Mouse (Mus musculus): ENCODE measurements around the gene Relch. TPM values are rescaled to one million over a fixed set of nuclear protein-coding genes. Genes with fewer than 3 reads are reported as not detected.

Gene Relch
- 19.4 and 23.5 TPM in 2 replicates for total RNA-seq (2014; rRNA removed)
- polyA plus RNA-seq (2012; rRNA removed) = 15.1 and 15.5 TPM in 2 replicates

DNA sequence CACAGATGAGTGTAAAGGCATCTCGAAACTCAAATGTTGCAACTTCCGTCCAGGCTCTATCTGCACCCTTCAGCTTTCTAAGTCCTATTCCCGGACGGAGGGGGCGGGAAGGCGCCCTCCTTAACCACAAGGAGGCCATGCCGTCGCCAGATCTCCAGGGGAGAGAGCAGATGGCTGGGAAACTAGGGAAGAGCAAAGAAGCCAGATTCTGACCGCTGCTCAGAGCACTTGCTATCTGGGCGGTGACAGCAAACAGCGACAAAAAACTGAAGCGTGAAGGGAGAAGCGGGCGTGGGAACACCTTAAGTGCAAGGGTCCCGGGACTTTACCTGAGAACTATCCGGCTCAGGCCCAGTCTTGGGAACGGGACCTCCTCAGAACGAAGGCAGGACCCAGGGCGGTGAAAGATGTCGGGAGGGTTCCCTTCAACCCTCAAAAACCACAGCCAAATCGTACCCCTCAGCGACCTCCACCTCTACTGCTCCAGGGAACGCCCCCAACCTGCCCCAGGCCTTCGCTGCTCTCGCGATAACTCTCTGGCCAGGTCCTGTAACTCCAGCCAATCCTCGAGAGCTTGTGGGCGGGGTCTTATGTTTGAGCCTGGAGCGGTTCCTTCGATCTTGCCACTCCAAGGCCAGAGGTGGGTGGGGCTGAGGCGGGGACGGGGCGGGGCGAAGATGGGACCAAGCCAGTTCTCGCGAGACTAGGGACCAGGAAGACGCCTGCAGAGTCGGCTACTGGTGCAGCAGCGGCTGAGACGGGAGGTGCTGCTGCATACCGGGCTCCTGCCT lies at the start of gene Relch, which contains the start of gene Pign:
Gene Relch (plus strand): TSS at position 691 of the 791 bp plus-strand sequence.
Gene Pign (minus strand): TSS at position 507 of the 791 bp plus-strand sequence.
- H3K36me3 ChIP-seq (ENCODE audit: control insufficient read depth, insufficient read depth, low read length) = no peaks in the 10 kb centered on the region
- H3K27ac ChIP-seq (replicated peaks; ENCODE audit: insufficient read depth, low read depth, low read length) = peak within 1 kb of the TSS; percentile 57
- H3K9ac ChIP-seq (ENCODE audit: low read depth, low read length) = peak within 1 kb of the TSS; percentile 88
- H3K4me3 ChIP-seq (ENCODE audit: insufficient read depth, low read depth, low read length) = peak within 1 kb of the TSS; percentile 94
- under 1% methylated on average over 41 of the region's 41 CpGs for WGBS
- peaks cover 17% of the 10 kb centered on the region for H3K79me2 ChIP-seq (ENCODE audit: control insufficient read depth, insufficient read depth, low read length)
- H3K27me3 ChIP-seq (ENCODE audit: control insufficient read depth, insufficient read depth, low read length) = no peaks in the 10 kb centered on the region
- TF ChIP-seq POLR2A (IDR thresholded peaks at IDR 0.05; ENCODE audit: extremely low read depth, insufficient read depth, low read length) (peak; percentile 80), CTCF (IDR thresholded peaks at IDR 0.05; ENCODE audit: low read depth, low read length) (no peak)
- H3K4me1 ChIP-seq (ENCODE audit: control insufficient read depth, insufficient read depth, low read length) = peaks cover 6% of the 10 kb centered on the region; the same call in 1 of the 2 replicates
- peak; percentile 96 for DNase-seq (ENCODE audit: extremely low read depth, low read depth, low spot score)

DNA sequence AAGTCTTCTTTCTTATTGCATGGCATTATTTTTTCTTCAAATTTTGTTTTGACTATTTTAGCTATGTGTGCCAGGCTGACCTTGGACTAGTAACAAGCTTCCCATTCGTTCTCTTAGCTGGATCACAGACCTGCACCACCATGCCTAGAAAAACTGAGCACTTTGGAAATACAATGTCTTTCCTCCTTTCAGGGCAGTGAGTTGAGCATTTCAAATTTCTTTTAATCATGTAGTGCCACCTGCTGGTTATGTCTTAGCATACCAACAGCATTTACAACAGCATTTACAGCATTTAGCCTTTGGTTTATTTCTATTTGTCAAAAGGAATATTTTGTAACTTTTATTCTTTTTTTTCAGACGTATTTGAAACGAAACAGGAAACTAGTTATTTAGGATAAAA lies 33.2 kb upstream of the Relch start:
- H3K79me2 ChIP-seq (ENCODE audit: control insufficient read depth, insufficient read depth, low read length) = no peaks in the 10 kb centered on the region
- no peaks in the 10 kb centered on the region for H3K27me3 ChIP-seq (ENCODE audit: control insufficient read depth, insufficient read depth, low read length)
- H3K27ac ChIP-seq (replicated peaks; ENCODE audit: insufficient read depth, low read depth, low read length) = no peak overlapping the region
- no peak for TF ChIP-seq POLR2A (IDR thresholded peaks at IDR 0.05; ENCODE audit: extremely low read depth, insufficient read depth, low read length)
- TF ChIP-seq CTCF (IDR thresholded peaks at IDR 0.05; ENCODE audit: low read depth, low read length) = peak; percentile 16; the same call in 1 of the 2 replicates
- H3K4me1 ChIP-seq (ENCODE audit: control insufficient read depth, insufficient read depth, low read length) = no peaks in the 10 kb centered on the region
- H3K9ac ChIP-seq (ENCODE audit: low read depth, low read length) = no peak overlapping the region
- no peaks in the 10 kb centered on the region for H3K36me3 ChIP-seq (ENCODE audit: control insufficient read depth, insufficient read depth, low read length)
- DNase-seq (ENCODE audit: extremely low read depth, low read depth, low spot score) = peak; percentile 26
- H3K4me3 ChIP-seq (ENCODE audit: insufficient read depth, low read depth, low read length) = no peak overlapping the region
- 54% methylated on average over 3 of the region's 3 CpGs for WGBS

DNA sequence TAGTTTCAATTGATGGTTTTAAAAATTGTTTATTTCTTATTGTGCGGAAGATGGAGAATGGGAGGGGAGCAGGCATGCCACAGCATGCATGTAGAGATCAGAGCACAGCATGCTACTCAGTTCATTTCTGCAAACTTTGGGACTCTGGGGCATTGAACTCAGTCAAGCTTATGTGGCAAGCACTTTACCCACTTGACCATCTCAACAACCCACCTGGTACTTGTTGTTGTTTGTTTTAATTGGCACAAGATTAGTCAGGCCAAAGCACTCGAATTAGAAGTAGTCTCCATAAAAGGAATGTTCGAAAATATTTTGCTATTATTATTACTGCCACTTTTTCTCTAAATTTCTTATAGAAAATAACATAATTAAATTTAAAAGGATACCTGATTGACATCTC lies 19.6 kb upstream of the Relch start:
- WGBS = 80% methylated on average over 3 of the region's 3 CpGs
- Histone ChIP-seq H3K27me3 (ENCODE audit: control insufficient read depth, insufficient read depth, low read length) (no peaks in the 10 kb centered on the region), H3K36me3 (ENCODE audit: control insufficient read depth, insufficient read depth, low read length) (peaks cover 33% of the 10 kb centered on the region), H3K9ac (ENCODE audit: low read depth, low read length) (no peak overlapping the region), H3K79me2 (ENCODE audit: control insufficient read depth, insufficient read depth, low read length) (no peaks in the 10 kb centered on the region), H3K4me3 (ENCODE audit: insufficient read depth, low read depth, low read length) (no peak overlapping the region), H3K4me1 (ENCODE audit: control insufficient read depth, insufficient read depth, low read length) (no peaks in the 10 kb centered on the region), H3K27ac (replicated peaks; ENCODE audit: insufficient read depth, low read depth, low read length) (no peak overlapping the region)
- DNase-seq (ENCODE audit: extremely low read depth, low read depth, low spot score) = no peak
- no peak for TF ChIP-seq CTCF (IDR thresholded peaks at IDR 0.05; ENCODE audit: low read depth, low read length)
- TF ChIP-seq POLR2A (IDR thresholded peaks at IDR 0.05; ENCODE audit: extremely low read depth, insufficient read depth, low read length) = no peak

DNA sequence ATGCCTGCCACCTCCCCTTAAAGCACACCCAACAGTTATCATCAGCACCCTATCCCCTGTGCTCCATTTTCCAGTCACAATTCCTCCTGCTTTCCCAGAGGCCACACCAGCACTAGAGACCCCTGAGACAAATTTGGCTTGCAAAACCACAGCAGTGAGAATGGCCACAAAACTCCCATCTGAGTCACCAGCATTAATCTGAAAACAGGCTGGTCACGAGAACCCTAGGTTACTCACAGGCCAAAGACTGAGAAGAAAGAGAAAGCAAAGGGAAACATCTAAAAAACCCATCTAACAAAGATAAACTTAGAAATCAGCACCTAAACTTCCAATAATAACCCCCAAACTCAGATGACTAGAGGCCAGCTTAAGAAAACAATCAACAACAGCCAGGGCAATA lies 13.0 kb upstream of the Relch start:
- TF ChIP-seq POLR2A (IDR thresholded peaks at IDR 0.05; ENCODE audit: extremely low read depth, insufficient read depth, low read length) (no peak), CTCF (IDR thresholded peaks at IDR 0.05; ENCODE audit: low read depth, low read length) (no peak)
- no peaks in the 10 kb centered on the region for H3K4me1 ChIP-seq (ENCODE audit: control insufficient read depth, insufficient read depth, low read length)

DNA sequence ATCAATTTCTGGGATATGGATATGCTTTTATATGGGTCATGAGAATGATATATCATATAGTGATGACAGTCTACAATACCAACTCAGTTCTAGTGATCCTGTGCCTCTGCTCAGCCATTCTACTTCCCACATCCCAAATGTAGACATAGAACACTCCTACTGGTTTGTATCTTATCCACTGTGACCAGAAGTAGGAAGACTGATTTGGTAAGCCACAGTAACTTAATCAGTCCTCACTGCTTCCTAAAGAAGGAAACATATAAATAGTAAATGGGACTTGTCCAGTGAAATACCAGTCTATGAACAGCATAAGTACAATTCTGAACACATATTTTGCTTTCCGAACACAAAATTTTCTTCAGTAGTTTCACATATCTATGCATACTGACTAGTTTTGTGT lies 9.7 kb upstream of the Relch start:
- H3K9ac ChIP-seq (ENCODE audit: low read depth, low read length) = no peak overlapping the region
- no peaks in the 10 kb centered on the region for H3K27me3 ChIP-seq (ENCODE audit: control insufficient read depth, insufficient read depth, low read length)
- no peak overlapping the region for H3K4me3 ChIP-seq (ENCODE audit: insufficient read depth, low read depth, low read length)
- no peak for TF ChIP-seq CTCF (IDR thresholded peaks at IDR 0.05; ENCODE audit: low read depth, low read length)
- TF ChIP-seq POLR2A (IDR thresholded peaks at IDR 0.05; ENCODE audit: extremely low read depth, insufficient read depth, low read length) = no peak
- H3K36me3 ChIP-seq (ENCODE audit: control insufficient read depth, insufficient read depth, low read length) = peaks cover 20% of the 10 kb centered on the region
- no peaks in the 10 kb centered on the region for H3K4me1 ChIP-seq (ENCODE audit: control insufficient read depth, insufficient read depth, low read length)
- 95% methylated on average over 1 of the region's 1 CpGs for WGBS
- no peak for DNase-seq (ENCODE audit: extremely low read depth, low read depth, low spot score)
- no peak overlapping the region for H3K27ac ChIP-seq (replicated peaks; ENCODE audit: insufficient read depth, low read depth, low read length)
- H3K79me2 ChIP-seq (ENCODE audit: control insufficient read depth, insufficient read depth, low read length) = no peaks in the 10 kb centered on the region; the same call in 1 of the 2 replicates

More for the DNA sequence above, 13.0 kb upstream of the Relch start:
- no peak for DNase-seq (ENCODE audit: extremely low read depth, low read depth, low spot score)
- H3K36me3 ChIP-seq (ENCODE audit: control insufficient read depth, insufficient read depth, low read length) = peaks cover 21% of the 10 kb centered on the region
- no peaks in the 10 kb centered on the region; the same call in 1 of the 2 replicates for H3K79me2 ChIP-seq (ENCODE audit: control insufficient read depth, insufficient read depth, low read length)
- H3K9ac ChIP-seq (ENCODE audit: low read depth, low read length) = no peak overlapping the region
- WGBS = 97% methylated on average over 1 of the region's 1 CpGs
- H3K27me3 ChIP-seq (ENCODE audit: control insufficient read depth, insufficient read depth, low read length) = no peaks in the 10 kb centered on the region
- H3K4me3 ChIP-seq (ENCODE audit: insufficient read depth, low read depth, low read length) = no peak overlapping the region
- no peak overlapping the region for H3K27ac ChIP-seq (replicated peaks; ENCODE audit: insufficient read depth, low read depth, low read length)

DNA sequence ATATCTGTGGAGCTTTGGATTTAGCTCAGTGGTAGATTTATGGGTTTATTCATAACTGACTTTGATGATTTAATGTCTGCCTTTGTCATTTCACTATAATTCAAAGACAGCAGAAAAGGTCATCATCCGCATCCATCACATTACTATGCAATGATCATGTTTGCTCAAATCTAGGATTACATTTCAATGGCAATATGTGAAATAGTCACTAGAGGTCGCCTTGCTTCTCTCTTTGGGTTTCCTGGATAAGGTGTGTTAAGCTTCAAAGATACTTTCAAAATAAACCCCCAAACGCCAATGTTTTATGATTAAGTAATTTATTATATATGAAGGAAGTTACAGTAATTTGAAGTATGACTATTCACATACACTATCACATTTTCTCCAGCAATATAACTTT lies 3.6 kb upstream of the Relch start:
- no peaks in the 10 kb centered on the region for H3K27me3 ChIP-seq (ENCODE audit: control insufficient read depth, insufficient read depth, low read length)
- peaks cover 13% of the 10 kb centered on the region for H3K79me2 ChIP-seq (ENCODE audit: control insufficient read depth, insufficient read depth, low read length)
- peak; percentile 63 for DNase-seq (ENCODE audit: extremely low read depth, low read depth, low spot score)
- H3K4me3 ChIP-seq (ENCODE audit: insufficient read depth, low read depth, low read length) = no peak overlapping the region
- H3K9ac ChIP-seq (ENCODE audit: low read depth, low read length) = no peak overlapping the region
- H3K36me3 ChIP-seq (ENCODE audit: control insufficient read depth, insufficient read depth, low read length) = peaks cover 15% of the 10 kb centered on the region
- peaks cover 2% of the 10 kb centered on the region; the same call in 1 of the 2 replicates for H3K4me1 ChIP-seq (ENCODE audit: control insufficient read depth, insufficient read depth, low read length)
- H3K27ac ChIP-seq (replicated peaks; ENCODE audit: insufficient read depth, low read depth, low read length) = no peak overlapping the region
- WGBS = 14% methylated on average over 3 of the region's 3 CpGs
- no peak for TF ChIP-seq POLR2A (IDR thresholded peaks at IDR 0.05; ENCODE audit: extremely low read depth, insufficient read depth, low read length)
- peak; percentile 43; the same call in 1 of the 2 replicates for TF ChIP-seq CTCF (IDR thresholded peaks at IDR 0.05; ENCODE audit: low read depth, low read length)
